Mouse (Mus musculus): ENCODE measurements at regions not wholly inside any gene's neighbourhood (a gene's known extent, or its start where the extent isn't known, plus 50 kb on each side); places are given as distances from the start of the nearest gene placed in this dataset.

GRCm38 (mm10) chr4:125941916-125942315, 82.4 kb upstream of the Csf3r start:
- TF ChIP-seq CTCF (IDR thresholded peaks at IDR 0.05; ENCODE audit: low read depth, low read length) (peak; percentile 65), POLR2A (IDR thresholded peaks at IDR 0.05; ENCODE audit: extremely low read depth, insufficient read depth, low read length) (no peak)
